Mouse (Mus musculus) stomach, embryonic 15.5 days (tissue): ENCODE results near the gene Acsf3. TPM values are rescaled to one million over a fixed set of nuclear protein-coding genes. Genes with fewer than 3 reads are reported as not detected.

ENCODE experiments used
- ATAC-seq: fragments of 200-750 bp; cut with Nextera tagmentation; 2 replicates; pipeline ENCODE4 v1.8.0; 2017; ENCODE audit warnings: low read depth, moderate number of reproducible peaks, moderate TSS enrichment; ENCODE audit not compliant: insufficient read depth, low FRiP score
- H3K27ac ChIP-seq: fragments of 300-500 bp; sonication (generic); 2 replicates; pipeline ENCODE4 v1.5.1; 2015; ENCODE audit warnings: mild to moderate bottlenecking, inconsistent platforms
- H3K27me3 ChIP-seq: fragments of 300-500 bp; sonication (generic); replicated peaks from 2 replicates; pipeline ENCODE4 v1.6.1; 2015; ENCODE audit warnings: inconsistent platforms
- H3K36me3 ChIP-seq: fragments of 300-500 bp; sonication (generic); 2 replicates; pipeline ENCODE4 v1.6.1; 2015; ENCODE audit warnings: inconsistent platforms
- H3K4me1 ChIP-seq: fragments of 300-500 bp; sonication (generic); 2 replicates; pipeline ENCODE4 v1.6.1; 2015; ENCODE audit warnings: inconsistent platforms
- H3K4me2 ChIP-seq: fragments of 300-500 bp; sonication (generic); 2 replicates; pipeline ENCODE4 v1.6.1; 2015; ENCODE audit warnings: mild to moderate bottlenecking, inconsistent platforms
- H3K4me3 ChIP-seq: fragments of 300-500 bp; sonication (generic); replicated peaks from 2 replicates; pipeline ENCODE4 v1.5.1; 2015; ENCODE audit warnings: inconsistent platforms
- H3K9ac ChIP-seq: fragments of 300-500 bp; sonication (generic); 2 replicates; pipeline ENCODE4 v1.6.1; 2015; ENCODE audit warnings: inconsistent platforms
- H3K9me3 ChIP-seq: fragments of 300-500 bp; sonication (generic); 2 replicates; pipeline ENCODE4 v1.6.1; 2016; ENCODE audit warnings: inconsistent platforms
- WGBS: fragments of 180-500 bp; shearing (Covaris S2); methylation state at CpG from one replicate; pipeline ENCODE4 v1.1.7; 2015; 5-methylcytosine and 5-hydroxymethylcytosine counted together
- polyA plus RNA-seq: library from polyadenylated mRNA; unstranded; fragments of >200 nt; fragmentation: Nextera tagmentation; extraction: Ambion mirVana; gene quantifications from 2 replicates; pipeline ENCODE4 v1.2.1, GENCODE M21; 2015

Acsf3 gene
- polyA plus RNA-seq, 1 experiment from 2014 or later, result 16.5 TPM

- Histone ChIP-seq H3K9ac (no peak overlapping the region), H3K27ac (no peak overlapping the region), H3K4me2 (no peak overlapping the region), H3K4me1 (no peaks in the 10 kb centered on the region; the same call in 1 of the 2 replicates), H3K36me3 (peaks cover 11% of the 10 kb centered on the region; the same call in 1 of the 2 replicates), H3K4me3 (no peak overlapping the region), H3K27me3 (no peaks in the 10 kb centered on the region), H3K9me3 (no peaks in the 10 kb centered on the region)
- no peak for ATAC-seq
- WGBS, result 86% methylated on average over 5 of the region's 5 CpGs
Measured at GRCm38 (mm10) chr8:122789796-122790195, 14.5 kb downstream of the Acsf3 start.

- no peak overlapping the region for H3K4me3 ChIP-seq
- H3K9ac ChIP-seq, result no peak overlapping the region
- WGBS, result 62% methylated on average over 18 of the region's 18 CpGs
- H3K27ac ChIP-seq, result peak overlapping the region; percentile 54; the same call in 1 of the 2 replicates
- H3K27me3 ChIP-seq, result no peaks in the 10 kb centered on the region
- no peaks in the 10 kb centered on the region; the same call in 1 of the 2 replicates for H3K4me1 ChIP-seq
- no peaks in the 10 kb centered on the region for H3K9me3 ChIP-seq
- peak; percentile 72 for ATAC-seq
- H3K4me2 ChIP-seq, result no peak overlapping the region
- H3K36me3 ChIP-seq, result no peaks in the 10 kb centered on the region
Measured at GRCm38 (mm10) chr8:122793375-122794174, 18.3 kb downstream of the Acsf3 start.

GRCm38 (mm10) chr8:122794175-122794454 is 18.8 kb downstream of the Acsf3 start:
- WGBS, result 79% methylated on average over 5 of the region's 5 CpGs
- Histone ChIP-seq H3K36me3 (no peaks in the 10 kb centered on the region), H3K27me3 (no peaks in the 10 kb centered on the region), H3K9ac (no peak overlapping the region), H3K27ac (peak overlapping the region; percentile 51; the same call in 1 of the 2 replicates), H3K4me3 (no peak overlapping the region), H3K9me3 (no peaks in the 10 kb centered on the region), H3K4me2 (no peak overlapping the region), H3K4me1 (no peaks in the 10 kb centered on the region; the same call in 1 of the 2 replicates)
- ATAC-seq, result no peak

- H3K27ac ChIP-seq, result no peak overlapping the region
- WGBS, result 54% methylated on average over 15 of the region's 15 CpGs
- no peaks in the 10 kb centered on the region for H3K27me3 ChIP-seq
- no peak overlapping the region for H3K4me2 ChIP-seq
- no peaks in the 10 kb centered on the region for H3K4me1 ChIP-seq
- no peak overlapping the region for H3K9ac ChIP-seq
- no peak for ATAC-seq
- no peak overlapping the region for H3K4me3 ChIP-seq
- no peaks in the 10 kb centered on the region for H3K36me3 ChIP-seq
- no peaks in the 10 kb centered on the region for H3K9me3 ChIP-seq
Measured at GRCm38 (mm10) chr8:122803906-122804761, 28.8 kb downstream of the Acsf3 start.

GRCm38 (mm10) chr8:122805349-122805748 is 30.1 kb downstream of the Acsf3 start:
- no peaks in the 10 kb centered on the region for H3K4me1 ChIP-seq
- H3K4me2 ChIP-seq, result no peak overlapping the region
- 66% methylated on average over 3 of the region's 3 CpGs for WGBS

GRCm38 (mm10) chr8:122806956-122807538 is 31.8 kb downstream of the Acsf3 start:
- no peak overlapping the region for H3K4me3 ChIP-seq
- no peak overlapping the region for H3K4me2 ChIP-seq
- no peaks in the 10 kb centered on the region for H3K27me3 ChIP-seq
- no peaks in the 10 kb centered on the region for H3K4me1 ChIP-seq
- no peak overlapping the region for H3K9ac ChIP-seq
- ATAC-seq, result no peak
- WGBS, result 67% methylated on average over 7 of the region's 7 CpGs
- no peak overlapping the region for H3K27ac ChIP-seq
- H3K36me3 ChIP-seq, result no peaks in the 10 kb centered on the region
- no peaks in the 10 kb centered on the region for H3K9me3 ChIP-seq

More at GRCm38 (mm10) chr8:122805349-122805748, 30.1 kb downstream of the Acsf3 start:
- ATAC-seq, result no peak
- Histone ChIP-seq H3K27ac (no peak overlapping the region), H3K36me3 (no peaks in the 10 kb centered on the region), H3K4me3 (no peak overlapping the region), H3K27me3 (no peaks in the 10 kb centered on the region), H3K9ac (no peak overlapping the region), H3K9me3 (no peaks in the 10 kb centered on the region)

GRCm38 (mm10) chr8:122807907-122808306 is 32.6 kb downstream of the Acsf3 start:
- H3K4me1 ChIP-seq, result no peaks in the 10 kb centered on the region

GRCm38 (mm10) chr8:122810376-122810775 is 35.1 kb downstream of the Acsf3 start:
- Histone ChIP-seq H3K36me3 (no peaks in the 10 kb centered on the region), H3K9me3 (no peaks in the 10 kb centered on the region), H3K9ac (no peak overlapping the region), H3K27me3 (no peaks in the 10 kb centered on the region), H3K4me1 (no peaks in the 10 kb centered on the region), H3K27ac (no peak overlapping the region), H3K4me2 (no peak overlapping the region), H3K4me3 (no peak overlapping the region)
- 74% methylated on average over 8 of the region's 8 CpGs for WGBS
- no peak for ATAC-seq

More at GRCm38 (mm10) chr8:122807907-122808306, 32.6 kb downstream of the Acsf3 start:
- ATAC-seq, result no peak
- Histone ChIP-seq H3K36me3 (no peaks in the 10 kb centered on the region), H3K4me2 (no peak overlapping the region), H3K9me3 (no peaks in the 10 kb centered on the region), H3K27me3 (no peaks in the 10 kb centered on the region), H3K9ac (no peak overlapping the region), H3K4me3 (no peak overlapping the region), H3K27ac (no peak overlapping the region)
- 90% methylated on average over 4 of the region's 4 CpGs for WGBS

GRCm38 (mm10) chr8:122811870-122812494 is 36.7 kb downstream of the Acsf3 start:
- 70% methylated on average over 16 of the region's 16 CpGs for WGBS
- no peak overlapping the region for H3K4me3 ChIP-seq
- no peak overlapping the region for H3K4me2 ChIP-seq
- no peak; the same call in 1 of the 2 replicates for ATAC-seq
- no peaks in the 10 kb centered on the region for H3K27me3 ChIP-seq
- no peak overlapping the region for H3K27ac ChIP-seq
- H3K9ac ChIP-seq, result no peak overlapping the region
- no peaks in the 10 kb centered on the region for H3K4me1 ChIP-seq
- no peaks in the 10 kb centered on the region for H3K36me3 ChIP-seq
- H3K9me3 ChIP-seq, result no peaks in the 10 kb centered on the region

- 76% methylated on average over 14 of the region's 14 CpGs for WGBS
- Histone ChIP-seq H3K9ac (no peak overlapping the region), H3K27ac (no peak overlapping the region), H3K36me3 (no peaks in the 10 kb centered on the region), H3K27me3 (no peaks in the 10 kb centered on the region), H3K9me3 (no peaks in the 10 kb centered on the region), H3K4me2 (no peak overlapping the region), H3K4me3 (no peak overlapping the region), H3K4me1 (no peaks in the 10 kb centered on the region)
- ATAC-seq, result no peak
Measured at GRCm38 (mm10) chr8:122812610-122813250, 37.4 kb downstream of the Acsf3 start.

GRCm38 (mm10) chr8:122814608-122815007 is 39.3 kb downstream of the Acsf3 start:
- no peak overlapping the region for H3K4me3 ChIP-seq
- H3K4me1 ChIP-seq, result no peaks in the 10 kb centered on the region
- no peak overlapping the region for H3K4me2 ChIP-seq
- H3K9ac ChIP-seq, result no peak overlapping the region
- WGBS, result 54% methylated on average over 7 of the region's 7 CpGs
- H3K27me3 ChIP-seq, result no peaks in the 10 kb centered on the region
- ATAC-seq, result no peak
- no peaks in the 10 kb centered on the region for H3K36me3 ChIP-seq
- H3K27ac ChIP-seq, result no peak overlapping the region
- no peaks in the 10 kb centered on the region for H3K9me3 ChIP-seq
